15 mouse cellular contexts compared by ENCODE assay signal in the genomic region with DNA sequence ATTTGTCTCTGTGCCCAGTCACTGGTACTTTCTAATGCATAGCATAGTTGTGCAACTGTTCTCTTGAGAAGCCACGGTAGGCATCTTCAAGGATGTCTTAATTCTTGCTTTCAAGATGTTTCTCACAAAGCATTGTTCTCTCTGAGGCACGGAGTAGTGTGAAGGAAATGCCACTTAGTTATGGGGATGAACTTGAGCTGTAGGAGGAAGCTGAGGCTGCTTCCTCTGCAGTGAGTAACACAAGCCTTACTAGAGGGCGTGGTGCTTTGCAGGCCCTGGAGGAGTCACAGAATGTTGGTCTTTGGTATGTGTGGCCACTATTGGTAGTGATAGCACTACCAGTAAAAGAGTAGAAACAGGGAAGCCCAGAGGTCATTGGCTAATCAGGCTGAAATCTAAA. TPM values are rescaled to one million over a fixed set of nuclear protein-coding genes. Genes with fewer than 3 reads are reported as not detected.
DNase-seq lines count a peak whose midpoint lies in the region; ATAC-seq lines count a peak whose summit lies in the region.
"Had no signal": no experiment of that assay in that cellular context is flagged by ENCODE, and none has a peak within 500 bp of the region (broad histone marks: within the 10 kb centered on the region; RNA-seq: fewer than 3 reads in every experiment).

No protein-coding gene starts in this region.

- no peak overlapping the region for H3K9ac ChIP-seq in kidney, embryonic 14.5 days (ENCODE audit: low read depth, low read length)
- no peak overlapping the region for H3K9ac ChIP-seq in midbrain, embryonic 15.5 days
- H3K9ac ChIP-seq in midbrain, embryonic 11.5 days (ENCODE audit: low read length): no peak overlapping the region
- H3K9ac ChIP-seq: limb, embryonic 13.5 days had no signal

- H3K27ac ChIP-seq in kidney, embryonic 14.5 days (ENCODE audit: low read depth, low read length): no peak overlapping the region
- peak overlapping the region; percentile 16; the same call in 1 of the 2 replicates for H3K27ac ChIP-seq in midbrain, embryonic 15.5 days
- no peak overlapping the region for H3K27ac ChIP-seq in midbrain, embryonic 11.5 days (ENCODE audit: low read depth, low read length)
- H3K27ac ChIP-seq: left cerebral cortex, adult 2 months; limb, embryonic 13.5 days had no signal

- no peak overlapping the region for H3K4me3 ChIP-seq in kidney, embryonic 14.5 days (ENCODE audit: low read length)
- no peak overlapping the region for H3K4me3 ChIP-seq in midbrain, embryonic 15.5 days
- H3K4me3 ChIP-seq in midbrain, embryonic 11.5 days (ENCODE audit: low read depth, low read length): no peak overlapping the region
- H3K4me3 ChIP-seq: left cerebral cortex, adult 2 months; limb, embryonic 13.5 days; megakaryocyte, embryonic 14.5 days had no signal

- 75% methylated on average over 3 of the region's 3 CpGs for WGBS in kidney, embryonic 14.5 days
- 64% methylated on average over 3 of the region's 3 CpGs for WGBS in midbrain, embryonic 15.5 days
- WGBS in midbrain, embryonic 11.5 days: 69% methylated on average over 3 of the region's 3 CpGs

- H3K4me2 ChIP-seq in kidney, embryonic 14.5 days (replicated peaks; ENCODE audit: low read depth, low read length): no peak overlapping the region
- no peak overlapping the region for H3K4me2 ChIP-seq in midbrain, embryonic 15.5 days
- H3K4me2 ChIP-seq in midbrain, embryonic 11.5 days: no peak overlapping the region
- H3K4me2 ChIP-seq: limb, embryonic 13.5 days had no signal

- peak; percentile 25 for DNase-seq in kidney, postnatal 10 days
- no peak for DNase-seq in midbrain, embryonic 11.5 days (ENCODE audit: low spot score, missing footprints)
- peak; percentile 21 for DNase-seq in kidney, postnatal 14 days
- no peak for DNase-seq in cerebellum, adult 11 months
- no peak for DNase-seq in right cerebral cortex, postnatal 25 days
- DNase-seq: adrenal gland, adult 2 months; cerebellum, adult 8-10 months; gastrocnemius, postnatal 10 days had no signal

- no peaks in the 10 kb centered on the region for H3K27me3 ChIP-seq in kidney, embryonic 14.5 days (ENCODE audit: control insufficient read depth, insufficient read depth, low read length)
- no peaks in the 10 kb centered on the region for H3K27me3 ChIP-seq in midbrain, embryonic 15.5 days (replicated peaks)
- H3K27me3 ChIP-seq in midbrain, embryonic 11.5 days (ENCODE audit: control insufficient read depth, insufficient read depth, low read length): no peaks in the 10 kb centered on the region
- H3K27me3 ChIP-seq: limb, embryonic 13.5 days; megakaryocyte, embryonic 14.5 days had no signal

- H3K4me1 ChIP-seq in kidney, embryonic 14.5 days (ENCODE audit: control insufficient read depth, insufficient read depth, low read length): no peaks in the 10 kb centered on the region
- H3K4me1 ChIP-seq in midbrain, embryonic 15.5 days: no peaks in the 10 kb centered on the region
- no peaks in the 10 kb centered on the region for H3K4me1 ChIP-seq in midbrain, embryonic 11.5 days (ENCODE audit: control insufficient read depth, insufficient read depth, low read length)
- H3K4me1 ChIP-seq: limb, embryonic 13.5 days had no signal

- no peak for ATAC-seq in kidney, embryonic 14.5 days (ENCODE audit: low FRiP score, low TSS enrichment)
- no peak for ATAC-seq in midbrain, embryonic 15.5 days (replicated peaks)
- no peak for ATAC-seq in midbrain, embryonic 11.5 days (ENCODE audit: low FRiP score)
- ATAC-seq: forebrain, embryonic 16.5 days; hindbrain, embryonic 16.5 days had no signal

- H3K9me3 ChIP-seq in kidney, embryonic 14.5 days (ENCODE audit: control insufficient read depth, low read length): no peaks in the 10 kb centered on the region
- H3K9me3 ChIP-seq in midbrain, embryonic 15.5 days: no peaks in the 10 kb centered on the region
- no peaks in the 10 kb centered on the region for H3K9me3 ChIP-seq in midbrain, embryonic 11.5 days (ENCODE audit: control insufficient read depth, low read length)
- H3K9me3 ChIP-seq: limb, embryonic 13.5 days; megakaryocyte, embryonic 14.5 days had no signal

- H3K36me3 ChIP-seq in kidney, embryonic 14.5 days (ENCODE audit: control insufficient read depth, insufficient read depth, low read length): no peaks in the 10 kb centered on the region
- no peaks in the 10 kb centered on the region for H3K36me3 ChIP-seq in midbrain, embryonic 15.5 days (replicated peaks)
- no peaks in the 10 kb centered on the region for H3K36me3 ChIP-seq in midbrain, embryonic 11.5 days (ENCODE audit: control insufficient read depth, insufficient read depth, low read length)
- H3K36me3 ChIP-seq: limb, embryonic 13.5 days had no signal

RNA-seq across cellular contexts. Expression of gene Kiz, which starts 17.0 kb away (rescaled TPM):
- 27.9 and 35.7 TPM in 2 replicates for polyA plus RNA-seq in kidney, embryonic 14.5 days (2014; fragmentation: Nextera tagmentation; extraction: Ambion mirVana)
- polyA plus RNA-seq in midbrain, embryonic 15.5 days (2015; fragmentation: Nextera tagmentation; extraction: Ambion mirVana): 28.2 and 30.4 TPM in 2 replicates
- polyA plus RNA-seq in midbrain, embryonic 11.5 days (2014; fragmentation: Nextera tagmentation; extraction: Ambion mirVana): 37.4 and 38.0 TPM in 2 replicates

Comparison
In these comparisons a context has a peak if more than half of its experiments do, and no peak if none do; other contexts are left out.
1. DNase-seq: peak in kidney, postnatal 10 days (single experiment) and kidney, postnatal 14 days (single experiment); none in midbrain, embryonic 11.5 days (single experiment), cerebellum, adult 11 months (single experiment) and right cerebral cortex, postnatal 25 days (single experiment).